Mouse (Mus musculus) inflammation-experienced regulatory T-cells, adult 6 months (primary cell): ENCODE measurements at regions not wholly inside any gene's neighbourhood (a gene's known extent, or its start where the extent isn't known, plus 50 kb on each side); places are given as distances from the start of the nearest gene placed in this dataset.

Experiments used
- ATAC-seq: one replicate; pipeline ENCODE4 v1.8.0; 2017

- ATAC-seq: no peak
Measured at GRCm38 (mm10) chr10:17284858-17285257, 438.2 kb upstream of the Cited2 start.

GRCm38 (mm10) chr10:17287141-17287540 is 435.9 kb upstream of the Cited2 start:
- no peak for ATAC-seq

GRCm38 (mm10) chr10:17288231-17288630 is 434.8 kb upstream of the Cited2 start:
- ATAC-seq: no peak

- no peak for ATAC-seq
Measured at GRCm38 (mm10) chr10:17292331-17292730, 430.7 kb upstream of the Cited2 start.

GRCm38 (mm10) chr10:17294440-17294839 is 428.6 kb upstream of the Cited2 start:
- ATAC-seq: no peak

GRCm38 (mm10) chr10:17295157-17295556 is 427.9 kb upstream of the Cited2 start:
- ATAC-seq: no peak

- ATAC-seq: no peak
Measured at GRCm38 (mm10) chr10:17299600-17299999, 423.4 kb upstream of the Cited2 start.

GRCm38 (mm10) chr10:17326724-17327123 is 396.3 kb upstream of the Cited2 start:
- ATAC-seq: no peak

GRCm38 (mm10) chr10:17330904-17331606 is 392.0 kb upstream of the Cited2 start:
- no peak for ATAC-seq

- no peak for ATAC-seq
Measured at GRCm38 (mm10) chr10:17331607-17332008, 391.4 kb upstream of the Cited2 start.

- no peak for ATAC-seq
Measured at GRCm38 (mm10) chr10:17332025-17332767, 390.8 kb upstream of the Cited2 start.

GRCm38 (mm10) chr10:17332986-17333385 is 390.0 kb upstream of the Cited2 start:
- ATAC-seq: no peak

- no peak for ATAC-seq
Measured at GRCm38 (mm10) chr10:17333676-17334075, 389.3 kb upstream of the Cited2 start.

GRCm38 (mm10) chr10:17337217-17337616 is 385.8 kb upstream of the Cited2 start:
- no peak for ATAC-seq

GRCm38 (mm10) chr10:17343829-17344228 is 379.2 kb upstream of the Cited2 start:
- no peak for ATAC-seq

- ATAC-seq: no peak
Measured at GRCm38 (mm10) chr10:17352202-17352994, 370.6 kb upstream of the Cited2 start.

GRCm38 (mm10) chr10:17355476-17355875 is 367.5 kb upstream of the Cited2 start:
- ATAC-seq: no peak

GRCm38 (mm10) chr10:17356041-17356440 is 367.0 kb upstream of the Cited2 start:
- ATAC-seq: no peak

- ATAC-seq: no peak
Measured at GRCm38 (mm10) chr10:17362643-17363042, 360.4 kb upstream of the Cited2 start.

- ATAC-seq: no peak
Measured at GRCm38 (mm10) chr10:17366042-17366740, 356.8 kb upstream of the Cited2 start.

- ATAC-seq: no peak
Measured at GRCm38 (mm10) chr10:17367026-17367425, 356.0 kb upstream of the Cited2 start.

- ATAC-seq: no peak
Measured at GRCm38 (mm10) chr10:17367430-17367829, 355.6 kb upstream of the Cited2 start.

GRCm38 (mm10) chr10:17368636-17369035 is 354.4 kb upstream of the Cited2 start:
- no peak for ATAC-seq
